Mouse (Mus musculus) hindbrain, postnatal 0 days (tissue): Measurements from ENCODE around the gene Fbxo9. TPM values are rescaled to one million over a fixed set of nuclear protein-coding genes. Genes with fewer than 3 reads are reported as not detected.

Experiments
- ATAC-seq: fragments of 200-750 bp; cut with Nextera tagmentation; 2 replicates; pipeline ENCODE4 v1.8.0; 2017; ENCODE audit warnings: mild to moderate bottlenecking, moderate TSS enrichment, moderate library complexity
- DNase-seq: peaks from one replicate; pipeline ENCODE4 v3.0.0-alpha.2; 2015; ENCODE audit warnings: low spot score
- H3K27ac ChIP-seq: fragments of 300-500 bp; sonication (generic); 2 replicates; pipeline ENCODE4 v1.5.1; 2014; ENCODE audit warnings: mild to moderate bottlenecking
- H3K27me3 ChIP-seq: fragments of 300-500 bp; sonication (generic); 2 replicates; pipeline ENCODE4 v1.6.1; 2014; ENCODE audit warnings: low read length, mixed read lengths; ENCODE audit not compliant: insufficient read depth
- H3K36me3 ChIP-seq: fragments of 300-500 bp; sonication (generic); 2 replicates; pipeline ENCODE4 v1.6.1; 2014; ENCODE audit warnings: low read length, mixed read lengths; ENCODE audit not compliant: insufficient read depth
- H3K4me1 ChIP-seq: fragments of 300-500 bp; sonication (generic); 2 replicates; pipeline ENCODE4 v1.6.1; 2014; ENCODE audit warnings: antibody characterized with exemption, low read length, mixed read lengths; ENCODE audit not compliant: insufficient read depth
- H3K4me2 ChIP-seq: fragments of 300-500 bp; sonication (generic); 2 replicates; pipeline ENCODE4 v1.6.1; 2014; ENCODE audit warnings: low read depth, mild to moderate bottlenecking, low read length, moderate library complexity, mixed read lengths
- H3K4me3 ChIP-seq: fragments of 300-500 bp; sonication (generic); 2 replicates; pipeline ENCODE4 v1.5.1; 2014; ENCODE audit warnings: low read length
- H3K9ac ChIP-seq: fragments of 300-500 bp; sonication (generic); replicated peaks from 2 replicates; pipeline ENCODE4 v1.6.1; 2014; ENCODE audit warnings: mild to moderate bottlenecking, low read length, moderate library complexity, mixed read lengths
- H3K9me3 ChIP-seq: fragments of 300-500 bp; sonication (generic); 2 replicates; pipeline ENCODE4 v1.6.1; 2016; ENCODE audit warnings: low read length, mixed read lengths
- CTCF ChIP-seq: IDR thresholded peaks from 2 replicates; pipeline ENCODE4 v1.5.1; 2016; ENCODE audit warnings: antibody characterized with exemption, control low read depth, low read depth
- WGBS: fragments of 180-500 bp; shearing (Covaris S2); extraction: QIAGEN DNeasy Blood & Tissue Kit; methylation state at CpG from one replicate; pipeline ENCODE4 v1.1.7; 2014; 5-methylcytosine and 5-hydroxymethylcytosine counted together
- polyA plus RNA-seq: library from polyadenylated mRNA; unstranded; fragments of >200 nt; fragmentation: Nextera tagmentation; extraction: Ambion mirVana; gene quantifications from 2 replicates; pipeline ENCODE4 v1.2.1, GENCODE M21; 2015
- total RNA-seq: library from RNA; depleted of rRNA; stranded (reverse); fragments of >200 nt; gene quantifications from 2 replicates; pipeline ENCODE4 v1.2.3, GENCODE M21; 2014

Fbxo9 gene
- total and polyA plus RNA-seq, 2 experiments from 2014 or later, result 88.9 to 109 TPM

DNA sequence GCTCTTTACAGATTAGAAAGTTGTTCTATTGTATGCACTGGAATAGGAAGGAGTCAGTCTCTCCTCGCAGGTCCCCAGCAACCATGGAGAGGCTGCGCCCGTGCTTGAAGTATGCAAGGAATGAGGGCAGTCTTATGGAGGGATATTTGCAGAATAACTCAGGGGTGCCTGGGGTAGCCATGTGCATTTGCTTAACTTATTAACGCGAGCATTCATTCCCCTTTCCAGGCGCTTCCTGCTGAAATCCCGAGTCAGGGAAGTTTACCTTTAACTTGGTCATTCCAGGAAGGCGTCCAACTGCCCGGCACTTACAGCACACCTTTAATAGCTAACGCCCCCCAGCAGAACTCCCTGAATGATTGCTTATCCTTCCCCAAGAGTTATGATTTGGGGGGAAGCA is 44.7 kb downstream of the Fbxo9 start:
- no peak for TF ChIP-seq CTCF
- no peak overlapping the region for H3K27ac ChIP-seq
- no peak overlapping the region for H3K4me2 ChIP-seq
- no peak overlapping the region for H3K9ac ChIP-seq
- H3K4me1 ChIP-seq, result no peaks in the 10 kb centered on the region
- WGBS, result 65% methylated on average over 10 of the region's 10 CpGs
- no peaks in the 10 kb centered on the region for H3K36me3 ChIP-seq
- H3K9me3 ChIP-seq, result no peaks in the 10 kb centered on the region
- no peaks in the 10 kb centered on the region for H3K27me3 ChIP-seq
- H3K4me3 ChIP-seq, result no peak overlapping the region
- ATAC-seq (no peak), DNase-seq (no peak)

DNA sequence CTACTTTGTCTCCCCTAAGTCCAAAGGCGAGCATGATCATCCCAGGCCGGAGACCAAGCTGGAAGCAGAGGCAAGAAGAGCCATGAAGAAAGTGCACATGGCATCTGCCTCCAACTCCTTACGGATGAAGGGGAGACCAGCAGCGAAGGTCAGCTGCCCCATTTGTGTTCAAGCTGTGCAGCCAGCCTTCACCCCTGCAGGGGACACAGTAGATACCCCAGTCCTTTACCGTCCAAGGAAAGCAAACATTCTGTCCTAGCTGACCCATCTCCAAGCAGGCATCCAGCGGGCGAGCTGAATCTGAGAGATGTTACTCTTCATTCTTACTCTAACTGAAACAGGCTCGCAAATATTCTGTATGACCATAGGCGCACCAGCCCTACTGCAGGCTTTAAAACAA is 46.5 kb downstream of the Fbxo9 start:
- Histone ChIP-seq H3K9ac (no peak overlapping the region), H3K9me3 (no peaks in the 10 kb centered on the region), H3K4me2 (no peak overlapping the region), H3K27me3 (no peaks in the 10 kb centered on the region), H3K36me3 (no peaks in the 10 kb centered on the region), H3K4me1 (no peaks in the 10 kb centered on the region), H3K4me3 (no peak overlapping the region), H3K27ac (no peak overlapping the region)
- TF ChIP-seq CTCF, result no peak
- ATAC-seq, result no peak
- no peak for DNase-seq
- WGBS, result 75% methylated on average over 9 of the region's 9 CpGs

- Histone ChIP-seq H3K36me3 (no peaks in the 10 kb centered on the region), H3K9me3 (no peaks in the 10 kb centered on the region), H3K4me3 (no peak overlapping the region), H3K9ac (no peak overlapping the region), H3K27ac (no peak overlapping the region), H3K27me3 (no peaks in the 10 kb centered on the region), H3K4me1 (no peaks in the 10 kb centered on the region), H3K4me2 (no peak overlapping the region)
- ATAC-seq (no peak), DNase-seq (no peak)
- TF ChIP-seq CTCF, result no peak
- 89% methylated on average over 16 of the region's 16 CpGs for whole genome bisulfite sequencing
These were observed 49.2 kb downstream of the Fbxo9 start for GRCm38 (mm10) chr9:78059525-78060120.

DNA sequence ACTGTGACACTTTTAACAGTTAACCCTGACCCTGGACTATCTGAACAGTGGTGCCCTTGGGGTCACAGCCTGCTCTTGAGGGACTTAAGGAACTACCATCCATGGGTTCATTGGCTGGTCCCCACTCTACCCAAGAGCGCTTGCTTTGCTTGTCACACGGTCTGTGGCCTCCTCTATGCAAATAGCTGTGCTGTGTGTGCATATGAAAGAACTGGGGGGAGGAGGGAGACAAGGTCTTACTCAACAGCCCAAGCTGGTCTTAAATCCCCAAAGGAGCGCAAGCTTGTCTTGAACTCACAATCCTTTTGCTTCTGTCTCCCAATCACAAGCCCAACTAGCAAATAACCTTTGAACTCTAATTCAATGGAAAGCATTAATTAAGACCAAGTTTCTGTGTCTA is 54.6 kb downstream of the Fbxo9 start:
- no peaks in the 10 kb centered on the region for H3K9me3 ChIP-seq
- H3K27ac ChIP-seq, result no peak overlapping the region
- H3K4me1 ChIP-seq, result no peaks in the 10 kb centered on the region
- DNase-seq (no peak), ATAC-seq (no peak)
- no peaks in the 10 kb centered on the region for H3K27me3 ChIP-seq
- no peak overlapping the region for H3K4me3 ChIP-seq
- no peak overlapping the region for H3K4me2 ChIP-seq
- WGBS, result 85% methylated on average over 3 of the region's 3 CpGs
- no peak for TF ChIP-seq CTCF
- no peak overlapping the region for H3K9ac ChIP-seq
- no peaks in the 10 kb centered on the region for H3K36me3 ChIP-seq

GRCm38 (mm10) chr9:78053821-78054220 is 55.0 kb downstream of the Fbxo9 start:
- ATAC-seq (no peak), DNase-seq (no peak)
- H3K27ac ChIP-seq, result no peak overlapping the region
- no peak overlapping the region for H3K9ac ChIP-seq
- 80% methylated on average over 8 of the region's 8 CpGs for WGBS
- no peaks in the 10 kb centered on the region for H3K36me3 ChIP-seq
- no peaks in the 10 kb centered on the region for H3K27me3 ChIP-seq
- no peaks in the 10 kb centered on the region for H3K4me1 ChIP-seq
- no peaks in the 10 kb centered on the region for H3K9me3 ChIP-seq
- no peak overlapping the region for H3K4me2 ChIP-seq
- TF ChIP-seq CTCF, result no peak
- H3K4me3 ChIP-seq, result no peak overlapping the region

DNA sequence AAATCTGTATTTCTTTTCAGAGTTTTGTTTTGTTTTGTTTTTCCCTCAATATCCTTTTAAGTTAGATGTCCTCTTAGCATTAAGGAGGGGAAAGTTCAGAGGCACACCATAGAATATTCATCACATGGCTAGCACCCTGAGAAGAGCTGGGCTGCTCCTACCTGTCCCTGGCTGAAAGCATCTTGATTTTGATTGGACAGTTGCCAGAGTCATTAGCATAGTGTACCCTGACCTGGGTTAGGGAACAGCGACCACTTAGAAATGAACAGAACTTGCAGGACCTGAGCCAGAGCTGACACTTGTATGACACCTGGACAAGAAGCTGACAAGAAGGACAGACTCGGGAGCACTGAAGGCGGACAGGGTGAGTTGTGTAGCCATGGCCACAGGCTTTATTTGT is 57.2 kb downstream of the Fbxo9 start, which contains the start of gene Gcm1:
TSS of gene Gcm1 (plus strand) at position 248 of the 400 bp plus-strand sequence.
- ATAC-seq, result no peak
- 53% methylated on average over 3 of the region's 3 CpGs for WGBS
- Histone ChIP-seq H3K27ac (no peak within 1 kb of the TSS), H3K4me2 (no peak within 1 kb of the TSS), H3K4me1 (no peaks in the 10 kb centered on the region), H3K9me3 (no peaks in the 10 kb centered on the region), H3K4me3 (no peak within 1 kb of the TSS), H3K36me3 (no peaks in the 10 kb centered on the region), H3K9ac (no peak within 1 kb of the TSS), H3K27me3 (no peaks in the 10 kb centered on the region)
- no peak for TF ChIP-seq CTCF
- no peak for DNase-seq

- H3K27me3 ChIP-seq, result no peaks in the 10 kb centered on the region
- no peaks in the 10 kb centered on the region for H3K36me3 ChIP-seq
- WGBS, result 56% methylated on average over 5 of the region's 5 CpGs
- no peak overlapping the region for H3K4me2 ChIP-seq
- no peaks in the 10 kb centered on the region for H3K9me3 ChIP-seq
- no peak for TF ChIP-seq CTCF
- ATAC-seq (no peak), DNase-seq (no peak)
- H3K9ac ChIP-seq, result no peak overlapping the region
- no peaks in the 10 kb centered on the region for H3K4me1 ChIP-seq
- no peak overlapping the region for H3K4me3 ChIP-seq
- no peak overlapping the region for H3K27ac ChIP-seq
These were observed 58.4 kb downstream of the Fbxo9 start for GRCm38 (mm10) chr9:78050452-78050970.
